Mouse (Mus musculus) MEL (cell line): ENCODE data around the gene Clec16a.

Source experiments
- EP300 ChIP-seq, 2 experiments: IDR thresholded peaks; 2 replicates each; pipeline ENCODE4 v1.6.1; 2011; ENCODE audit warnings: improper control_type of control experiment in 2 of 2, low read length in 2 of 2, low read depth in 1 of 2, mild to moderate bottlenecking in 1 of 2
- SIN3A ChIP-seq: IDR thresholded peaks from 2 replicates; pipeline ENCODE4 v1.6.1; 2012; ENCODE audit warnings: low read length, improper control_type of control experiment, inconsistent platforms
- UBTF ChIP-seq: IDR thresholded peaks from 2 replicates; pipeline ENCODE4 v1.6.1; 2012; ENCODE audit warnings: low read depth, mild to moderate bottlenecking, inconsistent platforms, low read length, improper control_type of control experiment, moderate library complexity, borderline replicate concordance; ENCODE audit not compliant: insufficient read depth

DNA sequence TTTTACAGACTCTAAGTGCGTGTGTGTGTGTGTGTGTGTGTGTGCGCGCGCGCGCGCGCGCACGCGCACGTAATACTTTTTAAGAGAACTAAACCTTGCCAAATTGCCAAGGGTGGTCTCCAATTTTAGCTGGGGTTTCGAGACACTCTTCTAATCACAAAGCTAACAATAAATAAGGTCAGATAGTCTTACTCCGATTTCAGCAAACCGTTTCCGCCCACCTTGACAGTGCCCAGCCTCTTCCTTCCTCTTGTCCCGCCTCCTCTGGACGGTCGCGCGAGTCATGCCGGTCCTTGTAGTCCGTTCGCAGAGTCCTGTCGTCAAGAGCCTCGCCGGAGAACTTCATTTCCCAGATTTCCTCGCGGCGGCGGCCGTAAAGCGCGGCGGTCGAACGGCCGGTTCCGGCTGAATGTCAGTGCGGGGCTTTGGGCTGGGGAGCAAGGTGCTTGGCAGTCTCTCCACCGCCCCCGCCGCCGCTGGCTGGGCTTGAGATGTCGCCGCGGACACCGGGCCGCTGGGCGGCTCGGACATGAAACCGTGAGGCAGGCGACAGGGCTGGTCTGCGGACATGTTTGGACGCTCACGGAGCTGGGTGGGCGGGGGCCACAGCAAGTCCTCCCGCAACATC lies at the start of gene Clec16a:
- TF ChIP-seq SIN3A (peak; percentile 98), UBTF (no peak), EP300 (IDR thresholded peaks at IDR 0.05; ENCODE audit: low read depth in 1 of 2, low read length in 2 of 2) (peak in 1 of 2 experiments; percentile 23; a peak in 1 of 4 replicates)
